Mouse (Mus musculus) liver, postnatal 0 days (tissue): ENCODE measurements around the gene Ap1g1.

Source experiments
- CTCF ChIP-seq: sonication (generic); IDR thresholded peaks from 2 replicates; pipeline ENCODE4 v1.5.1; 2016; ENCODE audit warnings: antibody characterized with exemption, low read depth
- EP300 ChIP-seq: IDR thresholded peaks from 2 replicates; pipeline ENCODE4 v1.6.1; 2016; ENCODE audit warnings: antibody characterized with exemption, low read depth, mild to moderate bottlenecking

DNA sequence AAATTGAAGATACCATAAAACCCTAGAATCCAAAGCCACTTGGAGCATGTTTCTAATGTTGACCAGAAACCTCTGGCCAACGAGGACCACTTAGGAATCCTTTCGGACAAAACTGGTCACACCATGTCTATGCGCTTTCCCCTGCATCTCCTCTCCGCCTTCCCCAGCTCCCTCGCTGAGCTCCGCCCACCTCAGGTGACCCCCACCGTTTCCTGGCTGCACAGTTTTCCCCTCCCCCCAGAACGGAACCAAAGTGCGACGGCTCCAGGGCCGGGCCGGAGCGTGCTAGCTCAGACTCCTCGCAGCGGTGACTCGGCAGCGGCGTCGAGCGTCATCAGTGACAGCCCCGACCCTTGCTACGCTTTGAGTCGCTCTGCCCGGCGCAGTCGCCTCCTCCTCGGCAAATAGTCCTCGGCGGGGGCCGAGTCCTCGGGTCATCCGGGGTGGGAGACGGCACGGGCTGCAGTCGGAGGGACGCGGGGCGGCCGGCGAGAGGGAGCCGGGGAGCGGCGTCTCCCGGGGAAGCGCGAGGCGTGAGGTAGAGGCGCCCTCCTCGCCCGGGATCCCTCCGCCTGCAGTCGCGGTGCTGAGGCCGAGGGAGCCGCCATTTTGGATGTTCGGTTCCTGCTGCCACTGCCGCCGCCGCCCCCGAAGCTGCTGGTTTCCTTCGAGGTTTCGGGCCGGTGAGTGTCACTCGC is at the start of gene Ap1g1:
- TF ChIP-seq EP300 (no peak), CTCF (no peak)
